Mouse (Mus musculus) kidney, embryonic 15.5 days (tissue): Measurements from ENCODE around the gene Zcchc18. TPM values are rescaled to one million over a fixed set of nuclear protein-coding genes. Genes with fewer than 3 reads are reported as not detected.

ENCODE experiments used
- ATAC-seq: fragments of 200-750 bp; cut with Nextera tagmentation; replicated peaks from 2 replicates; pipeline ENCODE4 v1.8.0; 2017; ENCODE audit warnings: moderate TSS enrichment; ENCODE audit not compliant: low FRiP score
- H3K27ac ChIP-seq: fragments of 300-500 bp; sonication (generic); 2 replicates; pipeline ENCODE4 v1.5.1; 2015; ENCODE audit warnings: mild to moderate bottlenecking, inconsistent platforms
- H3K27me3 ChIP-seq: fragments of 300-500 bp; sonication (generic); 2 replicates; pipeline ENCODE4 v1.6.1; 2015; ENCODE audit warnings: inconsistent platforms
- H3K36me3 ChIP-seq: fragments of 300-500 bp; sonication (generic); 2 replicates; pipeline ENCODE4 v1.6.1; 2015; ENCODE audit warnings: inconsistent platforms
- H3K4me1 ChIP-seq: fragments of 300-500 bp; sonication (generic); 2 replicates; pipeline ENCODE4 v1.6.1; 2015; ENCODE audit warnings: inconsistent platforms
- H3K4me2 ChIP-seq: fragments of 300-500 bp; sonication (generic); 2 replicates; pipeline ENCODE4 v1.6.1; 2015; ENCODE audit warnings: moderate library complexity, mild to moderate bottlenecking, inconsistent platforms
- H3K4me3 ChIP-seq: fragments of 300-500 bp; sonication (generic); replicated peaks from 2 replicates; pipeline ENCODE4 v1.5.1; 2015; ENCODE audit warnings: mild to moderate bottlenecking, inconsistent platforms
- H3K9ac ChIP-seq: fragments of 300-500 bp; sonication (generic); 2 replicates; pipeline ENCODE4 v1.6.1; 2015; ENCODE audit warnings: mild to moderate bottlenecking, inconsistent platforms
- H3K9me3 ChIP-seq: fragments of 300-500 bp; sonication (generic); replicated peaks from 2 replicates; pipeline ENCODE4 v1.6.1; 2016; ENCODE audit warnings: inconsistent platforms
- WGBS: fragments of 180-500 bp; shearing (Covaris S2); methylation state at CpG from one replicate; pipeline ENCODE4 v1.1.7; 2015; ENCODE audit warnings: mixed read lengths; 5-methylcytosine and 5-hydroxymethylcytosine counted together
- polyA plus RNA-seq: library from polyadenylated mRNA; unstranded; fragments of >200 nt; fragmentation: Nextera tagmentation; extraction: Ambion mirVana; gene quantifications from 2 replicates; pipeline ENCODE4 v1.2.1, GENCODE M21; 2015

Zcchc18 gene
- polyA plus RNA-seq, 1 experiment from 2014 or later, result 27.9 TPM

GRCm38 (mm10) chrX:136996256-136996655 is 3.3 kb downstream of the Zcchc18 start:
- Histone ChIP-seq H3K36me3 (0 out of 2 replicates have a peak, but pooled peaks cover 3% of the 10 kb centered on the region), H3K27me3 (peaks cover 45% of the 10 kb centered on the region), H3K4me2 (no peak overlapping the region), H3K4me3 (no peak overlapping the region), H3K4me1 (no peaks in the 10 kb centered on the region), H3K9me3 (no peaks in the 10 kb centered on the region), H3K9ac (no peak overlapping the region), H3K27ac (no peak overlapping the region)
- no peak for ATAC-seq
- WGBS, result 85% methylated on average over 2 of the region's 2 CpGs

DNA sequence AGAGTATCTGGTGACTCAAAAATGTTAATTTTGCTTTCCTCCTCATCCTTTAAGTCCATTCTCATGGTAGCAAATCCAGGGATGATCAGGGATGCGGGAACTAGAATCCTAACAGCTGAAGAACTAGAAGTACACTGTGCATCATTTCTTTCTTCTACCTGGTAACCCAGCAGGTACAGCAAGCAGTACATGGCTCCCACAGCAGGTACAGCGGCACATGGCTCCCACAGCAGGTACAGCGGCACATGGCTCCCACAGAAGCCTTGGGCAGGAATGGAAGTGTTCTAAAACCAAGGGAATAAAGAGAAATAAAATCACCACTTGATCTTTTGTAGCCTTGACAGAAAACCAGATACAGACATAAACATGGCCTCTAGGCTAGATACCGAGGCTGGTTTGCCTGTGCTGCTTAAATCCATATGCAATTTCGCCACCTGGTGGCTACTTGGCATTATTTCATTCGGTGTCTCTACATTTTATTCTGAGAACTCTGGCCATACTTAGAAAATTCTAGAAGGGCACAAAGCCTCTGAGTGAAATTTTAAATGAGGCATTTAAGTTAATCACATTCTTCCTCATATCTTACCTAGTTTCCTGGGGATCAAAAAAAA is 22.2 kb downstream of the Zcchc18 start:
- WGBS, result 50% methylated on average over 6 of the region's 6 CpGs
- Histone ChIP-seq H3K9ac (no peak overlapping the region), H3K4me3 (no peak overlapping the region), H3K4me1 (no peaks in the 10 kb centered on the region), H3K27ac (no peak overlapping the region), H3K36me3 (peaks cover 8% of the 10 kb centered on the region; the same call in 1 of the 2 replicates), H3K9me3 (no peaks in the 10 kb centered on the region), H3K27me3 (no peaks in the 10 kb centered on the region), H3K4me2 (no peak overlapping the region)
- ATAC-seq, result 0 out of 2 replicates have a peak, but pooled peaks have one; percentile 49

- no peak for ATAC-seq
- H3K27ac ChIP-seq, result no peak overlapping the region
- no peaks in the 10 kb centered on the region for H3K9me3 ChIP-seq
- no peaks in the 10 kb centered on the region for H3K27me3 ChIP-seq
- no peaks in the 10 kb centered on the region for H3K4me1 ChIP-seq
- WGBS, result 81% methylated on average over 1 of the region's 1 CpGs
- no peak overlapping the region for H3K4me3 ChIP-seq
- H3K36me3 ChIP-seq, result no peaks in the 10 kb centered on the region; the same call in 1 of the 2 replicates
- H3K4me2 ChIP-seq, result no peak overlapping the region
- no peak overlapping the region for H3K9ac ChIP-seq
Observed at GRCm38 (mm10) chrX:137017668-137018067, 24.7 kb downstream of the Zcchc18 start.

- Histone ChIP-seq H3K9ac (no peak overlapping the region), H3K4me1 (no peaks in the 10 kb centered on the region), H3K4me3 (no peak overlapping the region), H3K4me2 (no peak overlapping the region), H3K27me3 (no peaks in the 10 kb centered on the region), H3K36me3 (no peaks in the 10 kb centered on the region; the same call in 1 of the 2 replicates), H3K9me3 (no peaks in the 10 kb centered on the region), H3K27ac (no peak overlapping the region)
- 0 out of 2 replicates have a peak, but pooled peaks have one; percentile 9 for ATAC-seq
- 25% methylated on average over 1 of the region's 1 CpGs for WGBS
Observed at GRCm38 (mm10) chrX:137019310-137019709, 26.4 kb downstream of the Zcchc18 start.

DNA sequence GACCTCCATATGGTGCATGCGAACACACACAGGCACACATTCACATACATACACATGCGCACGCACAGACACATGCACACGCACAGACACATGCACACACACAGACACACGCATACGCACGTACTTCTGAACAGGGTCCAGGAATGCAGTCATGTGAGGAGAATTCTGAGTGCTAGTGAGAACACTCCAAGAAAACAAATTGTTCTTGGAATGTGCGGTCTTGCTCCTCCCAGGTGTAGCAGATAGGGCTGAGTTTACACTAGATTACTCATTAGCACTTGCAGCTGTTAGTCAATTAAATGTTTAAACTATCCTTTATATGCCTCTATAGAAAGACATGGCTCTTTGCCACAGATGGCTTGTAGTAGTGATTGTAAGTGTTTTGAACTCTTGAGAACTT is 38.0 kb downstream of the Zcchc18 start:
- 0 out of 2 replicates have a peak, but pooled peaks cover 7% of the 10 kb centered on the region for H3K27me3 ChIP-seq
- H3K4me2 ChIP-seq, result no peak overlapping the region
- H3K9ac ChIP-seq, result no peak overlapping the region
- H3K4me1 ChIP-seq, result no peaks in the 10 kb centered on the region
- 0 out of 2 replicates have a peak, but pooled peaks cover 7% of the 10 kb centered on the region for H3K36me3 ChIP-seq
- WGBS, result 87% methylated on average over 8 of the region's 8 CpGs
- no peak for ATAC-seq
- no peak overlapping the region for H3K4me3 ChIP-seq
- H3K9me3 ChIP-seq, result no peaks in the 10 kb centered on the region
- no peak overlapping the region for H3K27ac ChIP-seq

DNA sequence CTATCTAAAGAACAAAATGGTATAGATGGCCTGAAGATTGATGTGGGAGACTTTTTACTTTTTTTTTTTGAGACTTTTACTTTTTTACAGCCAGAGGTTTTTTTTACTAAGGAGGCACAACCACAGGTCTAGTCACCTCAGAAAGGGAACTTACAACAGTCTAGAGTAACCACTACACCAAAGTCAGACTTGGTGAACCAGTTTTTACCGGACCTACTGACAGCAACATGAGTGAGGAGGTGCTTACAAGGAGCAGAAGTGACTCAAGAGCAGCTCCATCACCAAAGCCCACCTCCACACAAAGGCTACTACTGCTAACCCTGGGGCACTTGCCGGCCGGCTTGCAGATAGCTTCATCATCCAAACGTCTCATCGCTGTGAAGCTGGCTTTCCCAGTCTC is 38.8 kb downstream of the Zcchc18 start:
- Histone ChIP-seq H3K27ac (no peak overlapping the region), H3K4me3 (no peak overlapping the region), H3K4me2 (no peak overlapping the region), H3K9ac (no peak overlapping the region), H3K27me3 (0 out of 2 replicates have a peak, but pooled peaks cover 7% of the 10 kb centered on the region), H3K4me1 (no peaks in the 10 kb centered on the region), H3K9me3 (no peaks in the 10 kb centered on the region), H3K36me3 (0 out of 2 replicates have a peak, but pooled peaks cover 7% of the 10 kb centered on the region)
- WGBS, result 87% methylated on average over 5 of the region's 5 CpGs
- ATAC-seq, result no peak

GRCm38 (mm10) chrX:137034322-137034721 is 41.4 kb downstream of the Zcchc18 start:
- Histone ChIP-seq H3K4me2 (no peak overlapping the region), H3K27ac (no peak overlapping the region), H3K4me3 (no peak overlapping the region), H3K36me3 (no peaks in the 10 kb centered on the region), H3K9me3 (no peaks in the 10 kb centered on the region), H3K4me1 (no peaks in the 10 kb centered on the region), H3K9ac (no peak overlapping the region), H3K27me3 (0 out of 2 replicates have a peak, but pooled peaks cover 3% of the 10 kb centered on the region)
- no peak for ATAC-seq
- WGBS, result 75% methylated on average over 4 of the region's 4 CpGs

GRCm38 (mm10) chrX:137037470-137037999 is 44.6 kb downstream of the Zcchc18 start:
- H3K4me2 ChIP-seq, result peak overlapping the region; percentile 65
- H3K27me3 ChIP-seq, result 0 out of 2 replicates have a peak, but pooled peaks cover 8% of the 10 kb centered on the region
- 23% methylated on average over 12 of the region's 12 CpGs for WGBS
- peak overlapping the region; percentile 44 for H3K9ac ChIP-seq
- H3K9me3 ChIP-seq, result no peaks in the 10 kb centered on the region
- H3K36me3 ChIP-seq, result no peaks in the 10 kb centered on the region
- H3K4me1 ChIP-seq, result no peaks in the 10 kb centered on the region
- peak overlapping the region; percentile 91; the same call in 1 of the 2 replicates for H3K27ac ChIP-seq
- ATAC-seq, result no peak; the same call in none of the 2 replicates
- peak overlapping the region; percentile 59 for H3K4me3 ChIP-seq

DNA sequence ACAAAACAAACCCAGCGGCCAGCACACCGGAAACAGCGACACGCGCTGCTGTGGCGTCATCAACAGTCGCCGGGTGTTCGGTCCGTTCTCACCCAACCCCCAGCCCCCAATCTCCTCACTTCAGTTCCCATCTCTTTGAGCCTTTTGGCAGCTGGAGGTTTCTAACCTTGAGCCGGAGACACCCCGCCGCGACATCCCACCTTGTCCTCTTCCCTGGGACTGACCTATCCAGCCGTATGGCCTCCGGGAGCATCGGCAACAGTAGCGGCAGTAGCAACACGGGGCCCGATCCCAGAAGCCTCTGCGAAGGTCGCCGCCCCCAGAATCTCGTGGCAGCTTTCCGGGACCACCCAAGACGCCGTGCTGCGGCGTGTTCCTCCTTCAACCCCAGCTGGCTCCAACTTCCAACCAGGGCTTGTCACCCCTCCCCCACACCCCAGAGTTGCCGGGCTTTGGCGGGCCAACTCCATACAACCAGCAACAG is 45.1 kb downstream of the Zcchc18 start, which contains the start of gene Slc25a53:
Gene Slc25a53 (minus strand): TSS at position 303 of the 484 bp plus-strand sequence.
- peak within 1 kb of the TSS; percentile 91 for H3K27ac ChIP-seq
- 26% methylated on average over 31 of the region's 31 CpGs for WGBS
- no peaks in the 10 kb centered on the region for H3K9me3 ChIP-seq
- H3K27me3 ChIP-seq, result 0 out of 2 replicates have a peak, but pooled peaks cover 8% of the 10 kb centered on the region
- peak within 1 kb of the TSS; percentile 44 for H3K9ac ChIP-seq
- peak; percentile 97 for ATAC-seq
- H3K4me2 ChIP-seq, result peak within 1 kb of the TSS; percentile 65
- no peaks in the 10 kb centered on the region for H3K36me3 ChIP-seq
- no peaks in the 10 kb centered on the region for H3K4me1 ChIP-seq
- H3K4me3 ChIP-seq, result peak within 1 kb of the TSS; percentile 59

- Histone ChIP-seq H3K9me3 (no peaks in the 10 kb centered on the region), H3K27me3 (0 out of 2 replicates have a peak, but pooled peaks cover 8% of the 10 kb centered on the region), H3K27ac (no peak overlapping the region), H3K9ac (no peak overlapping the region), H3K4me1 (no peaks in the 10 kb centered on the region), H3K4me2 (peak overlapping the region; percentile 65), H3K36me3 (no peaks in the 10 kb centered on the region), H3K4me3 (peak overlapping the region; percentile 59)
- peak; percentile 13; the same call in 1 of the 2 replicates for ATAC-seq
- WGBS, result 40% methylated on average over 7 of the region's 7 CpGs
Observed at GRCm38 (mm10) chrX:137038502-137038901, 45.5 kb downstream of the Zcchc18 start.
